Mouse (Mus musculus) thymus, adult 2 months (tissue): ENCODE results near the gene Mtf1.

Source experiments
- CTCF ChIP-seq: fragments of 200-500 bp; IDR thresholded peaks from 2 replicates; pipeline ENCODE4 v1.5.1; 2012; ENCODE audit warnings: mild to moderate bottlenecking, control low read depth, low read length, moderate library complexity, borderline replicate concordance; ENCODE audit not compliant: control insufficient read depth, poor library complexity, insufficient read depth; ENCODE audit errors: extremely low read depth
- POLR2A ChIP-seq: fragments of 200-500 bp; IDR thresholded peaks from 2 replicates; pipeline ENCODE4 v1.6.1; 2012; ENCODE audit warnings: mild to moderate bottlenecking, low read length, control low read depth, moderate library complexity; ENCODE audit not compliant: control insufficient read depth, poor library complexity, insufficient read depth; ENCODE audit errors: extremely low read depth

DNA sequence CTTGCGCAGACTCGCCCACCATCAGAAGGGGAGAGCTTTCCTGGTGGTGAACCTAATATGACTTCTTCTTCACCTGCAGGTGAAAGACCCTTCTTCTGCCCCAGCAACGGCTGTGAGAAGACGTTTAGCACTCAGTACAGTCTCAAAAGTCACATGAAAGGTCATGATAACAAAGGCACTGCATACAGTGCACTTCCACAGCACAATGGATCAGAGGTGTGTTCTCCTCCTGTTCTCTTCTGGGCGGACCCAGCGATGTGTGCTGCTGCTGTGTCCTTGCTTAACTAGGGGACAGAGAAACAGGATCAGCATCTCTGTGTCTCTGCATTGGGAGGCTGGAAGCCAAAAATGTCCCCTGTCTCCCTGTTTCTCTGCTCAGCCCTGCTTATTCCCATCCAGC lies 23.1 kb downstream of the Mtf1 start:
- TF ChIP-seq POLR2A (no peak), CTCF (no peak)
